Mouse (Mus musculus): ENCODE data around the gene Ap1s3.

Ap1s3 gene

GRCm38 (mm10) chr1:79671543-79672337 lies at the start of gene Ap1s3:
Gene Ap1s3 (minus strand): TSS chr1:79671972.
- peak; percentile 49 to 67 for DNase-seq (ENCODE audit: low spot score in 2 of 2)

DNA sequence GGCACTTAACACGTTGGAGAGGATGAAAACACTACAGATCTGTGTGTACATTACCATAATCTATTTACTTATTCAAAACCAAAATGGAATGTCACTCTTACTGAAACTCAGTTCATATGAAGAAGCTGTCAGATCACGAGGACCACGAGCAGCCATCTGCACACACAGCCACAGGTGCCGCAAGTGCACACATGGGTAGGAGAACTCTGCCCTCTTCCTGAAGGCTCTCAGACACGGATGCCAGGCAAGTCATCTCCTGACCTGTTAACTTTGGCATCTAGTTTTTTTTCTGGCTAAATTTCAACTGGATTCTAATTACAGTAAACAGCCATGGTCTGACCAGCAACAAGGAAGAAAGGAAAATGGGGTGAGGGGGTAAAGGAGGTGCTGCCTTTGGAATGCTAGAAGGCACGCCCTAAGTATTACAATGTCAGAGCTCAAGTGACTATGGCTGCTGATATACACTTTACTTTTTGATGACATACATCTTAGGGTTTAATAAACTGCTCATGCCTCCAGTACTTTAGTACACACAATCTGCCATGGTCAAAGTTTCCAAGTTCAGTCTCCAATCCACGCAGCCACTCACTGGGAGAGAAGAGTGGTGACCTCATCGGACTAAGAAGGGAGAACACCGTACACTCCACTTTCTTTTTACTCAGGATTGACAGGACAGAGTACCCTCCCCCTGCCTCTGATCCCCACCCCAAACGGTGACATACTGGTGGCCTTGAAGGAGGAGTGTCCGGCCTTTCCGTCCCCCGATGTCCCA lies 42.6 kb upstream of the Ap1s3 start:
- DNase-seq (ENCODE audit: low spot score in 2 of 2) = no peak

DNA sequence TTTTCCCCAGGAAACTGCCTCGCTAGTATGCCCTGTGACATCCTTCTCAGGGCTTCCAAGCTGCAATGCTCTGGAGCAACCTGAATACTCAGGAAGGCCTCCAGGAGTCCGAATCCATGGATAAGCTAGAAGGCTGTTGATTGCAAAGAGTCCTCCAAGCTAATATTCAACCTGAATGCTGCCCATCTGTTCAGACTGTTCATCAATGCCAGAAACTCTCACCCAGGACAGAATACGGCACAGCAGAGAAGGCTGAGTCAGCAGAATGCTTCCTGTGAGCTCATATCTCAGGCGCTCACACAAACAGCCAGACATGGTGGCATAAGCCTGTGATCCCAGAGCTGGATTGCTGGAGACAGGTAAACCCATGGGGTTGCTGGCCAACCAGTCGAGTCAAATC lies 41.3 kb upstream of the Ap1s3 start:
- no peak for DNase-seq (ENCODE audit: low spot score in 2 of 2)

- DNase-seq (ENCODE audit: low spot score in 2 of 2) = no peak
Measured at GRCm38 (mm10) chr1:79711147-79712126, 39.7 kb upstream of the Ap1s3 start.

DNA sequence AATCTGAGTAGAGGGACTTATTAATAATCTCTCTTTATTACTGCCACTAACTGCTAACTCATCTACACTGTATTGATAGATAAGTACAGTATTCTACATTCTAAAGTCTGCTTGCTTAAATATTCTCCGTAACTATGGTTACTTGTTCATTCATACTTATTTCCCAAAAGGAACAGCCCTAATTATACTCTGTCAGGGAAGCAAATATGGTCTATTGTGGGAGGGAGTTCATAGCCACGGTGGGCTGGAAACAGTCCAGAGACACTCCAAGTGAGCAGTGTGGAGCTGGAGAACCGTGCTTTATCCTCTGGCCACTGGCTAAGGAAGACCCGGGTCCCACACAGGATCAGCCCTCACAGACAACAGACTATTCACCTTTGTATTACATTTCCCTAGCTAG lies 38.9 kb upstream of the Ap1s3 start:
- no peak for DNase-seq (ENCODE audit: low spot score in 2 of 2)

DNA sequence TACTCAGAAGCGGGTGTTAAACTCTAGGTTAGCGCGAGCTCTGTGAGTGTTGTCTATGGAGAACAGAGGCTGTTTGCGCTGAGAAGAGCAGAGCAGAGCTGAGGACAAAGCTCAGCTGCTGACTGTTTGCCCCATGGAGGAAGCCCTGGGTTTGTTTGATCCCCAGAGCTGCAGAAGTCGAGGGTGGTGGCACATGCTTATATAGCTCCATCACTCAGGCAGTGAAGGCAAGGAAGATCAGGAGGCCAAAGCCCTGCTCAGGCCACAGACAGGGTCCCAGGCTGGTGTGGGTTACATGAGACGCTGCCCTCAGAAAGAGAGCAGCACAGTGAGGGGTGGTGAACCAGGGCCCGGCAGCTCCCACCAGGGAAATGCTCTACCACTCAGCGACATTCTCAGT lies 38.4 kb upstream of the Ap1s3 start:
- no peak for DNase-seq (ENCODE audit: low spot score in 2 of 2)

- no peak for DNase-seq (ENCODE audit: low spot score in 2 of 2)
Measured at GRCm38 (mm10) chr1:79707383-79707782, 35.6 kb upstream of the Ap1s3 start.

DNA sequence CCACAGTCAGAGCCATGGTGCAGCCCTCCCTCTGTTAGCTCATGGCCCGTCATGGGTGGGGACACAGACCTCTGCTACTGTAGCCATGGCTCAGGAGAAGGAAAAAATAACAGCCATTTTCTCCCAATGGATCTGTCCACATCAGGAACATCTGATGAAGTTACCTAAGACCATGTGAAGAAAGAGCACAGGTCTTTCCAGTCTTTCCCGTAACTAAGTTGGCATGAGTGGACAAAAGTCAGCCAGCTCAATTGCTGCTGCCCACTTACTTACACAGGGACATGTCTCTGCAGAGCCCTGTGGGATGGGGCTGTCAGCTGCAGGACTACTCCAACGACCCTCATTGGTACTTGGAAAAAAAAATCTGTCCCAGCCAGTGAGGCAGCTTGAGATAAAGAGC lies 34.9 kb upstream of the Ap1s3 start:
- no peak for DNase-seq (ENCODE audit: low spot score in 2 of 2)

DNA sequence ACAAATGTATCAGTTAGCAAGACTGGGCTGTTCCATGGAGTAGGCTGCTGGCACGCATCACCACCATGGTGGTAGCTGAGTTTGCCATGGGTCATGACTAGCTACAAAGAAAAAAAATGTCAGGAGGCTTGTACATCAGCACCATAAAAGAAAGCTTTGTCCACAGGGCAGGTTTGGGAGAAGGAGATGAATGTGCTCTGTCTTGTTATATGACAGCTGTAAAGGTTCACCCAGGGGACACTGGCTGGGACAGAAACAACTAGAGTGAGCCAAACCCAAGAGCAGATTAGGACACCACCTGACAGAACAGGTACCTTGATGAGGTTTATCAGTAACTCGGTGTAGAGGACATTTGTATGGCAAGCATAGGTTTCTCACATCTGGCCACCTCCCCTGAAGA lies 32.9 kb upstream of the Ap1s3 start:
- no peak for DNase-seq (ENCODE audit: low spot score in 2 of 2)

- no peak for DNase-seq (ENCODE audit: low spot score in 2 of 2)
Measured at GRCm38 (mm10) chr1:79703520-79703919, 31.7 kb upstream of the Ap1s3 start.

GRCm38 (mm10) chr1:79698506-79698905 lies 26.7 kb upstream of the Ap1s3 start:
- DNase-seq (ENCODE audit: low spot score in 2 of 2) = no peak

DNA sequence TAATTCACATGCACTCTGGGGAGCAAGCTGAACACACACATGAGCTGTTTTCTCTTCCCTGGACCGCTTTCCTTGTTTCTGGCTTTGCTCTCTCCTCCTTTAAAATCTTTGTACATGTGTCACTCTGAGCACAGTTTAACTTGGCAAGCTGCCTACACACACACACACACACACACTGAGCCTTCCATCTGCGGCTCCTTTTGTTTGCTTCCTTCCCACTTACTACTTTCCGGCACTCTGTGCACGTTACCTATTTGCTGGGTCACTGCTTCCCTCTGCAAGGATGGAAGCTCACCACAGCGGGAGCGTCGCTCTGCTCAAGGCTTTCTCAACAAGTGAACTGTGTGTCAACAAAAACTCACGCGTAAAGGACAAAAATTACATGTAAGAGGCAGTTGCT lies 25.6 kb upstream of the Ap1s3 start:
- DNase-seq (ENCODE audit: low spot score in 2 of 2) = no peak

GRCm38 (mm10) chr1:79696933-79697332 lies 25.2 kb upstream of the Ap1s3 start:
- no peak for DNase-seq (ENCODE audit: low spot score in 2 of 2)

- no peak for DNase-seq (ENCODE audit: low spot score in 2 of 2)
Measured at GRCm38 (mm10) chr1:79692482-79692881, 20.7 kb upstream of the Ap1s3 start.

GRCm38 (mm10) chr1:79687254-79687653 lies 15.5 kb upstream of the Ap1s3 start:
- DNase-seq (ENCODE audit: low spot score in 2 of 2) = no peak

DNA sequence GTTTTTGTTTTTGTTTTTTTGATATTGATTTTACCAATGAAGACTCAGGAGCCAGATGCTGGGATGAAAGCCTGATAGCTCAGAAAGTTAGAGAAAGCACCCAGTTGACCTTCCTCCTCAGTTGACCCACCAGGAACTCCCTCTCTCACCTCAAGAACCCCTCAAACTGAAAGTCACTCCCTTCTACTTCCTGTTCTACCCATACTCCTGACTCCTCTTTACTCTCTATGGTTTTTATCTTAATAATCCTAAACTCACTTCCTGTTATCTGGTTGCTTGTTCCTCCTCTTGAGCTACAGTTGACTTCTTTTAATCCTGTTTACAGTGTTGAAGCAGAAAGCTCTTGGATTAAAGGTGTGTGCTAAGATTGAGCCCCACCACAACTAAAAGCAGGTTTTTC lies 12.3 kb upstream of the Ap1s3 start:
- no peak for DNase-seq (ENCODE audit: low spot score in 2 of 2)

DNA sequence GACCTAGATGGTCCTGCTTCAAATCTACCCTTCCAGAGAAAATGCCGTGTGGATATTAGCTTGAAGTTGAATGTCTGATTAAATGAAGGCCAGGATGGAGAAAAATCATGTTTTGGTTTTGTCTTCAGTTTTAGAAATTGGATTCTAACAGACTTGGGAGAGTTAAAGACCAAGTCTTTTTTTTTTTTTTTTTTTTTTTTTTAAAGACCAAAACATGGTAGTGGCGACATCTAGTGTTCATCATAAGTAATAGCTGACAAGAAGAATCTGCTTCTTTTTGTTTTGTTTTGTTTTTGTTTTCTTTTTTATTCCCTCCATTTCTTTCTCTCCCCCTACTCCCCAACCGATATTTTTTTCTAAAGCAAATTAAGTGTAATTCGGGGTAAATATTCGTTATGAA lies 11.2 kb upstream of the Ap1s3 start:
- no peak for DNase-seq (ENCODE audit: low spot score in 2 of 2)

DNA sequence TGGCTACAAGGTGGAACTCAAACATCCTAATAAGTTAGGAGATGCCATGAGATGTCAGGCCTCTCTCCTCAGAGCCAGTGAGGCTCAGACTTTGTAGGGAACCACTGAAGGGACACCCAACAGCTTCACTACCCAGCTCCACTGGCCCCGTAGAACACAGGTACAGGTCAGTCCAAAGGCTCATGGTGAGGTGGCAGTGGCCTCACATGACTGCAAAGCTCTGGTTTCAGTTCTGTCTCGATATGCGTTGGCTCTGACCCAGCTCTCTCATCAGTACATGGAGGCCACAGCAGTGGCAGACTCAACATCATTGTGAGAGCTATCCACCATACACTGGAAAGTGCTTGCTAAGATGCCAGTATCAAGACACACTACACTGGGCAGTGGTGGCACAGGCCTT lies 9.0 kb upstream of the Ap1s3 start:
- DNase-seq (ENCODE audit: low spot score in 2 of 2) = no peak

GRCm38 (mm10) chr1:79678117-79678684 lies 6.4 kb upstream of the Ap1s3 start:
- DNase-seq (ENCODE audit: low spot score in 2 of 2) = no peak

DNA sequence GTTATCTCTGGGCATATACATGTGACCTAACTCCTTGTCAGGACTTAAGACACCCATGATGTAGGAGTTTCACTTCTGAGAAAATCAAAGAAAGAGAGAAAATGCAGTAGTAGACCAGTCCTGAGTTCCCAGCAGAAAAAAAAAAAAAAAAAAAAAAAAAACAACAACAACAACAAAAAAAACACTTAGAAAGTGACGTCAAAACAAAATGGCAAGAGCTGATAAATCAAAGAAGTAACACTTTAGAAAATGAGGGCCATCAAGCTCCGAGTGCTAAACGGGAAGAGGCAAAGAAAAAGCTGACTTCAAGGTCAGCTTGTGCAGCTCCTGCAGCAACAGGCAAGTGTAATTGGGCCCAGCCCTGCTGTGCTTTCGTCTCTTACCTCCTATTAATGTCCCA lies 3.9 kb upstream of the Ap1s3 start:
- no peak for DNase-seq (ENCODE audit: low spot score in 2 of 2)

GRCm38 (mm10) chr1:79671196-79671542 lies 603 bp downstream of the Ap1s3 start:
- peak; percentile 9 to 39 for DNase-seq (ENCODE audit: low spot score in 2 of 2)
